Mouse (Mus musculus) lung, postnatal 4 days (tissue): Measurements from ENCODE around the gene Snx18.

Source experiments
- DNase-seq, 2 experiments: peaks; one replicate each; pipeline ENCODE4 v3.0.0; 2021

Gene Snx18

DNA sequence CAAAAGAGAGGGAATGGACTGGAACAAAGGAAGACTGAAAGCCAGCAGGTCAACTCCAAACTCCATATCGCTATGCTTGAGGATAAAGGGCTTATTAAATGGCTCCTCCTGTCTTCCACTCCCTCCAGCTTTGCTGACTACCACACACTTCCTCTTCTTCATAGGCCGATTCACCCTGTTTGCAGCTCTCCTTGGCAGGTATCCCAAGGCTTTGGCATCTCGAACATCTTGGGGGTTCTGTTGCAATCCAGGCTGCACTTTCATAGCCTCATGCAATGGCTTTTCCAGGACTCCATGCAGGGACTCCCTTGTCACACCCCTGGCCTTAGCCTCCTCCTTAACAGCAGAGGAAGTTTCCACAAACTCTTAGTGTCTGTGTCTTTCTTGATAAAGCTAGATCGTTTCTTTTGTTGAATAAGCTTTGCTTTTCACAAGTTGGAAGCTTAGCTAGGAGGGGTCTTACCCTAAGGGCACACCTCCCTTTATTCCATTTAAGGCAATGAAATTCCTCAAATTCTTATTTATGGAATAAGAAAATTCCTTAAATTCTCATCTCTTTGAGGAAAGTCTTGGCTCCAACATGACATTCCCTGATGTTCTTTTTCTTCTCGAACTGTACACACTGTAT, 64.6 kb downstream of the Snx18 start:
- peak in 1 of 2 experiments; percentile 20 for DNase-seq

GRCm38 (mm10) chr13:113552341-113552740, 66.0 kb downstream of the Snx18 start:
- DNase-seq = no peak

DNA sequence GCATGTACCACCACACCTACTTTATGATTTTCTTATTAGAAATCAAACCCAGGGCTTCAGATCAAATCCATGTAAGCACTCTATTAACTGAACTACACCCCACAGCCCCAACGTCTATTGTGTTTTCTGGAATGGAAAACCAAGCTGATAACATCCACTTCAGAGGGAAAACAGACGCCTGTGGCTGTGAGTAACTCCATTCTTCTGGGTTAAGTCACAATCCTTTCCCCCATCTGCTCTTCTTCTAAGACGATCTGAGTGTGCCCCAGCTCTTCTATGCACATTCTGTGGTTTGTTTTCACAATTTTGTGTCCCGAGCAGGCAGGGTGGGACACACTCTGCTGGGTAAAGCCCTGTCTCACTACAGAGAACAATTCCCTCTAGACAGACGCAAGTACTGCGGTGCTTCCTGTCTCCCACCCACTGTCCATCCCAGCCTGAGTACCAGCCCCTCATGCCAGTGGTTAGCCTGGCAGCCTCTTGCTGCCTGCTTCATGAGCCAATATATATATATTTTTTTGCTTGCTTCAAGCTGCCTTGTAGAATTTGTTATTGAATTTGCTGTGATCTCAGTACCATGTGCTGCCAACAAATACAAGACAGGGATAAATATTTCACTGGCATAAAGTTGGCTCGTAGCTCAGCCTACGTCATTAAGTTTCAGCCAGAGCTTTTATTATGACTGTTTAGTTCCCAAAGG, 67.3 kb downstream of the Snx18 start:
- DNase-seq = peak; percentile 17 to 46

DNA sequence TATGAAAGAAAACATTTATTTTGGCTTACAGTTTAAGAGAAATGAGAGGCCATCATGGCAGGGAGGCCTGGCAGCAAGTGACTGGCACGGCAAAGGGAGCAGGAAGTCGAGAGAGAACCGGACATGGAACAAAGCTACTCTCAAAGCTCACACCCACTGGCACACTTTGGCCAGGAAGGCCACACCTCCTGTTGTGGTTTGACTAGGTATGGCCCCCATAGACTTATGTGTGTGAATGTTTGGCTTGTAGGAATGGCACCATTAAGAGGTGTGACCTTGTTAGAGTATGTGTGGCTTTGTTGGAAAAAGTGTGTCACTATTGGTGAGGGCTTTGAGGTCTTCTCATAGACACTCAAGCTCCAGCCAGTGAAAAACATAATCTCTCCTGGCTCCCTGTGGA, 69.3 kb downstream of the Snx18 start:
- no peak for DNase-seq

- DNase-seq = no peak
These were observed 70.4 kb downstream of the Snx18 start for GRCm38 (mm10) chr13:113547807-113548426.

GRCm38 (mm10) chr13:113542374-113542773, 76.0 kb downstream of the Snx18 start:
- DNase-seq = no peak
